Mouse (Mus musculus) adrenal gland, postnatal 36 days (tissue): ENCODE data around the gene Sapcd1. TPM values are rescaled to one million over a fixed set of nuclear protein-coding genes. Genes with fewer than 3 reads are reported as not detected.
A peak's percentile ranks its signal among the peaks of the same experiment; 100 is the strongest.

ENCODE experiments used
- DNase-seq, 2 experiments: peaks; one replicate each; pipeline ENCODE4 v3.0.0; 2021; ENCODE audit warnings: mixed read lengths in 1 of 2
- total RNA-seq, 2 experiments: library from RNA; stranded (reverse); gene quantifications; 2 replicates each; pipeline ENCODE4 v1.2.3; 2021

Gene Sapcd1
- total RNA-seq, 2 experiments from 2014 or later = 0.82 to 1.3 TPM

DNA sequence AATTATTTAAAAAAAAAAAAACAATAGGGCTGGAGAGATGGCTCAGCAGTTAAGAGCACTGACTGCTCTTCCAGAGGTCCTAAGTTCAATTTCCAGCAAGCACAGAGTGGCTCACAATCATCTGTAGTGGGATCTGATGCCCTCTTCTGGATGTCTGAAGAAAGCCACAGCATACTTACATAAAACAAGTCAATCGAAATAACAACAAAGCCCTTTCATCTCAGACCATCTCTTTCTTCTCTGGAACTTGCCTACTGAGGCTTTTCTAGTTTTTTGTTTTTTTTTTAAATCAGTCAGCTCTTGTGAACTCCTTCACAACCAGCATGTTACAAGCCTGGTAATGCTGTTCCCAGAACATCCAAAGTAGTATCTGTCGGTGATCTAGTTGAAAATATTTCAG lies 47.2 kb downstream of the Sapcd1 start:
- peak in 1 of 2 experiments; percentile 50 for DNase-seq

DNA sequence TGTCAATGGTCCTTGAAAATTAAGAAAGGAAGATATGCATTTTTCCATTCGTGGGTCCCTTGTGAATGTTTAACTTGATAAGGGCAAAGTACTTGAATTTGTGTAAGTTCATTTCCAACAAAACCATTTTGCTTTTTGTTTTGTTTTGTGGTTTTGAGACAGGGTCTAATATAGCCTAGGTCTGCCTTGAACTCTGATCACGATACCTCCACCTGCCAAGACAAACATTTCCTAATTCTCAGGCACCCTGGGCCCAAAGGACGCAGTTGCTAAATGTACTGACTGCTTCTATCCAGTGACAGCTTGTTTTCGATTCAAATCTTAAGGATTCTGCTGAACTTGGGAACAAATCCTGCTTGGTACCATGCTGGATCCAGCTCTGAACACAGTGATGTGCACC lies 48.2 kb downstream of the Sapcd1 start:
- no peak for DNase-seq

DNA sequence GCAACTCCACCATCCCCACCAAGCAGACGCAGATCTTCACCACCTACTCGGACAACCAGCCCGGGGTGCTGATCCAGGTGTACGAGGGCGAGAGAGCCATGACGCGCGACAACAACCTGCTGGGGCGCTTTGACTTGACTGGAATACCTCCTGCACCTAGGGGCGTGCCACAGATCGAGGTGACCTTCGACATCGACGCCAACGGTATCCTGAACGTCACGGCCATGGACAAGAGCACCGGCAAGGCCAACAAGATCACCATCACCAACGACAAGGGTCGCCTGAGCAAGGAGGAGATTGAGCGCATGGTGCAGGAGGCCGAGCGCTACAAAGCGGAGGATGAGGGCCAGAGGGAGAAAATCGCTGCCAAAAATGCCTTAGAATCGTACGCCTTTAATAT lies 49.6 kb downstream of the Sapcd1 start:
- no peak for DNase-seq

DNA sequence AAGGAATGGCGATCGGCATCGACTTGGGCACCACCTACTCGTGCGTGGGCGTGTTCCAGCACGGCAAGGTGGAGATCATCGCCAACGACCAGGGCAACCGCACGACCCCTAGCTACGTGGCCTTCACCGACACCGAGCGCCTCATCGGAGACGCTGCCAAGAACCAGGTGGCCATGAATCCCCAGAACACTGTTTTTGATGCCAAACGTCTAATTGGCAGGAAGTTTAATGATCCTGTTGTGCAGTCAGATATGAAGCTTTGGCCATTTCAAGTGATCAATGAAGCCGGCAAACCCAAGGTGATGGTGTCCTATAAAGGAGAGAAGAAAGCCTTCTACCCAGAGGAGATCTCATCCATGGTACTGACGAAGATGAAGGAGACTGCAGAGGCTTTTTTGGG lies 50.8 kb downstream of the Sapcd1 start:
- DNase-seq = no peak

Other genes starting within 250 kb of the Sapcd1 start
- 1,000 to 10,000 TPM; 6,006 to 9,312 TPM for gene Cyp21a1, start 223.5 kb downstream of the Sapcd1 start, total RNA-seq
- gene Stk19, start 191.1 kb downstream of the Sapcd1 start, total RNA-seq = 10 to 100 TPM; 35.8 to 57.5 TPM
- gene Dxo, start 191.0 kb downstream of the Sapcd1 start, total RNA-seq = 10 to 100 TPM; 66.9 to 67.3 TPM
- gene Skiv2l, start 177.8 kb downstream of the Sapcd1 start, total RNA-seq = 10 to 100 TPM; 59.5 to 59.9 TPM
- 10 to 100 TPM; 52.6 to 53.4 TPM for gene Nelfe, start 177.6 kb downstream of the Sapcd1 start, total RNA-seq
- 10 to 100 TPM; 11.4 to 20.9 TPM for gene Cfb, start 165.5 kb downstream of the Sapcd1 start, total RNA-seq
- gene Zbtb12, start 148.5 kb downstream of the Sapcd1 start, total RNA-seq = 10 to 100 TPM; 10.4 to 17.4 TPM
- gene Gm20547, start 146.0 kb downstream of the Sapcd1 start, total RNA-seq = not detected
- 100 to 1,000 TPM in 1 of 2 experiments, 10 to 100 TPM in 1; 85.2 to 119 TPM for gene C2, start 129.8 kb downstream of the Sapcd1 start, total RNA-seq
- 100 to 1,000 TPM; 124 to 143 TPM for gene Ehmt2, start 129.5 kb downstream of the Sapcd1 start, total RNA-seq
- 1 to 10 TPM in 1 of 2 experiments, under 1 TPM in 1; 0.83 to 1.7 TPM for gene Slc44a4, start 113.5 kb downstream of the Sapcd1 start, total RNA-seq
- gene Neu1, start 96.8 kb downstream of the Sapcd1 start, total RNA-seq = 10 to 100 TPM; 25.4 to 27.4 TPM
- gene Hspa1b, start 68.8 kb downstream of the Sapcd1 start, total RNA-seq = 100 to 1,000 TPM in 1 of 2 experiments, 10 to 100 TPM in 1; 80.1 to 206 TPM
- gene Gm20481, start 58.1 kb downstream of the Sapcd1 start, total RNA-seq = not detected
- 10 to 100 TPM; 36.0 to 86.1 TPM for gene Hspa1a, start 55.9 kb downstream of the Sapcd1 start, total RNA-seq
- gene Hspa1l, start 55.3 kb downstream of the Sapcd1 start, total RNA-seq = under 1 TPM; 0.20 to 0.36 TPM
- 10 to 100 TPM; 35.2 to 35.5 TPM for gene Lsm2, start 46.2 kb downstream of the Sapcd1 start, total RNA-seq
- 10 to 100 TPM; 61.5 to 62.9 TPM for gene Vars, start 27.0 kb downstream of the Sapcd1 start, total RNA-seq
- gene Vwa7, start 11.4 kb downstream of the Sapcd1 start, total RNA-seq = under 1 TPM; 0.53 to 0.59 TPM
- 1 to 10 TPM in 1 of 2 experiments, under 1 TPM in 1; 0.95 to 1.6 TPM for gene Msh5, start 18.7 kb upstream of the Sapcd1 start, total RNA-seq
- 100 to 1,000 TPM in 1 of 2 experiments, 10 to 100 TPM in 1; 83.6 to 109 TPM for gene Clic1, start 21.9 kb upstream of the Sapcd1 start, total RNA-seq
- gene Ddah2, start 31.0 kb upstream of the Sapcd1 start, total RNA-seq = 10 to 100 TPM; 16.1 to 18.2 TPM
- gene Ly6g6c, start 37.4 kb upstream of the Sapcd1 start, total RNA-seq = under 1 TPM in 1 of 2 experiments, not detected in 1; 0.56 TPM
- gene Mpig6b, start 38.2 kb upstream of the Sapcd1 start, total RNA-seq = not detected
- under 1 TPM in 1 of 2 experiments, not detected in 1; 0.50 TPM for gene Ly6g6e, start 48.9 kb upstream of the Sapcd1 start, total RNA-seq
- under 1 TPM in 1 of 2 experiments, not detected in 1; 0.43 TPM for gene Ly6g6d, start 50.0 kb upstream of the Sapcd1 start, total RNA-seq
- not detected for gene Ly6g6f, start 57.6 kb upstream of the Sapcd1 start, total RNA-seq
- 10 to 100 TPM; 73.9 to 89.4 TPM for gene Abhd16a, start 61.2 kb upstream of the Sapcd1 start, total RNA-seq
- not detected for gene Ly6g5c, start 80.3 kb upstream of the Sapcd1 start, total RNA-seq
- gene Ly6g5b, start 87.4 kb upstream of the Sapcd1 start, total RNA-seq = under 1 TPM; 0.26 to 0.43 TPM
- 10 to 100 TPM; 11.1 to 12.1 TPM for gene Gpank1, start 93.4 kb upstream of the Sapcd1 start, total RNA-seq
- gene Csnk2b, start 94.0 kb upstream of the Sapcd1 start, total RNA-seq = 100 to 1,000 TPM; 207 to 209 TPM
- gene D17H6S53E, start 98.4 kb upstream of the Sapcd1 start, total RNA-seq = 10 to 100 TPM; 25.0 to 29.5 TPM
- gene Apom, start 104.0 kb upstream of the Sapcd1 start, total RNA-seq = not detected
- 100 to 1,000 TPM; 372 to 389 TPM for gene Bag6, start 107.2 kb upstream of the Sapcd1 start, total RNA-seq
- 100 to 1,000 TPM; 212 to 261 TPM for gene Prrc2a, start 136.9 kb upstream of the Sapcd1 start, total RNA-seq
- 1 to 10 TPM; 3.8 to 4.4 TPM for gene Aif1, start 148.1 kb upstream of the Sapcd1 start, total RNA-seq
- 1 to 10 TPM; 4.4 to 4.8 TPM for gene Lst1, start 160.4 kb upstream of the Sapcd1 start, total RNA-seq
- gene Ltb, start 166.4 kb upstream of the Sapcd1 start, total RNA-seq = 1 to 10 TPM in 1 of 2 experiments, under 1 TPM in 1; 0.89 to 6.6 TPM
- gene Tnf, start 174.0 kb upstream of the Sapcd1 start, total RNA-seq = under 1 TPM; 0.23 to 0.36 TPM
- gene Lta, start 177.3 kb upstream of the Sapcd1 start, total RNA-seq = under 1 TPM; 0.36 to 0.40 TPM
- not detected for gene Gm16181, start 192.8 kb upstream of the Sapcd1 start, total RNA-seq
- gene Atp6v1g2, start 205.6 kb upstream of the Sapcd1 start, total RNA-seq = 1 to 10 TPM; 4.8 to 6.7 TPM
- gene Nfkbil1, start 207.8 kb upstream of the Sapcd1 start, total RNA-seq = 10 to 100 TPM; 15.5 to 20.1 TPM
- 100 to 1,000 TPM; 199 to 225 TPM for gene Ddx39b, start 213.7 kb upstream of the Sapcd1 start, total RNA-seq
- 100 to 1,000 TPM; 170 to 266 TPM for gene H2-D1, start 234.7 kb upstream of the Sapcd1 start, total RNA-seq